Mouse (Mus musculus) MEL (cell line): ENCODE data around the gene Fgfr2. TPM values are rescaled to one million over a fixed set of nuclear protein-coding genes. Genes with fewer than 3 reads are reported as not detected.

Source experiments
- DNase-seq: peaks from one replicate; pipeline ENCODE4 v3.0.0; 2011; ENCODE audit warnings: low read depth, low spot score
- H3K27ac ChIP-seq: 2 replicates; pipeline ENCODE4 v1.5.1; 2012; ENCODE audit warnings: low read depth, mild to moderate bottlenecking, control low read depth, low read length, moderate library complexity; ENCODE audit not compliant: control insufficient read depth
- H3K27me3 ChIP-seq, 2 experiments: fragments of 150-350 bp in 1 of 2; sonication (generic) in 1 of 2; 2 replicates each; pipeline ENCODE4 v1.6.1; 2012; ENCODE audit warnings: low read length in 2 of 2, mild to moderate bottlenecking in 2 of 2, improper control_type of control experiment in 1 of 2, moderate library complexity in 1 of 2; ENCODE audit not compliant: insufficient read depth in 2 of 2, control insufficient read depth in 1 of 2
- H3K36me3 ChIP-seq, 2 experiments: 2 replicates each; pipeline ENCODE4 v1.6.1; 2012 to 2014; ENCODE audit warnings: low read length in 2 of 2, improper control_type of control experiment in 1 of 2, inconsistent platforms in 1 of 2, mild to moderate bottlenecking in 1 of 2; ENCODE audit not compliant: insufficient read depth in 2 of 2, control insufficient read depth in 1 of 2
- H3K4me1 ChIP-seq, 2 experiments: fragments of 150-350 bp in 1 of 2; sonication (generic) in 1 of 2; 2 replicates each; pipeline ENCODE4 v1.6.1; 2012; ENCODE audit warnings: low read length in 2 of 2, improper control_type of control experiment in 1 of 2, mild to moderate bottlenecking in 1 of 2; ENCODE audit not compliant: insufficient read depth in 2 of 2, control insufficient read depth in 1 of 2
- H3K4me3 ChIP-seq, 2 experiments: fragments of 150-350 bp in 1 of 2; sonication (generic) in 1 of 2; 2 replicates each; pipeline ENCODE4 v1.5.1; 2012; ENCODE audit warnings: low read depth in 2 of 2, low read length in 2 of 2, mild to moderate bottlenecking in 2 of 2, moderate library complexity in 2 of 2, control low read depth in 1 of 2, improper control_type of control experiment in 1 of 2; ENCODE audit not compliant: control insufficient read depth in 1 of 2, insufficient read depth in 1 of 2
- H3K79me2 ChIP-seq: 2 replicates; pipeline ENCODE4 v1.6.1; 2012; ENCODE audit warnings: mild to moderate bottlenecking, low read length, moderate library complexity; ENCODE audit not compliant: control insufficient read depth, poor library complexity, insufficient read depth
- H3K9ac ChIP-seq: 2 replicates; pipeline ENCODE4 v1.6.1; 2012; ENCODE audit warnings: low read depth, mild to moderate bottlenecking, control low read depth, low read length, moderate library complexity; ENCODE audit not compliant: control insufficient read depth, poor library complexity, severe bottlenecking
- H3K9me3 ChIP-seq: fragments of 150-350 bp; sonication (generic); replicated peaks from 2 replicates; pipeline ENCODE4 v1.6.1; 2012; ENCODE audit warnings: mild to moderate bottlenecking, low read length, improper control_type of control experiment, moderate library complexity; ENCODE audit not compliant: insufficient read depth
- BHLHE40 ChIP-seq: IDR thresholded peaks from 2 replicates; pipeline ENCODE4 v1.6.1; 2012; ENCODE audit warnings: low read depth, mild to moderate bottlenecking, inconsistent platforms, low read length, improper control_type of control experiment, borderline replicate concordance
- CHD1 ChIP-seq: IDR thresholded peaks from 2 replicates; pipeline ENCODE4 v1.6.1; 2012; ENCODE audit warnings: low read depth, mild to moderate bottlenecking, inconsistent platforms, low read length, improper control_type of control experiment
- CHD2 ChIP-seq: IDR thresholded peaks from 2 replicates; pipeline ENCODE4 v1.6.1; 2011; ENCODE audit warnings: low read length, improper control_type of control experiment
- CTCF ChIP-seq, 3 experiments: IDR thresholded peaks in 2 of 3; conservative IDR thresholded peaks in 1 of 3; 2 replicates each; pipeline ENCODE4 v1.5.1; 2011 to 2012; ENCODE audit warnings: low read length in 3 of 3, low read depth in 2 of 3, mild to moderate bottlenecking in 2 of 3, improper control_type of control experiment in 1 of 3, inconsistent platforms in 1 of 3, mixed read lengths in 1 of 3, moderate library complexity in 1 of 3; ENCODE audit not compliant: control insufficient read depth in 1 of 3, insufficient read depth in 1 of 3, poor library complexity in 1 of 3, severe bottlenecking in 1 of 3
- ELF1 ChIP-seq: IDR thresholded peaks from 2 replicates; pipeline ENCODE4 v1.6.1; 2014; ENCODE audit warnings: low read depth, mild to moderate bottlenecking, inconsistent platforms, low read length, improper control_type of control experiment, moderate library complexity
- EP300 ChIP-seq, 2 experiments: IDR thresholded peaks; 2 replicates each; pipeline ENCODE4 v1.6.1; 2011; ENCODE audit warnings: improper control_type of control experiment in 2 of 2, low read length in 2 of 2, low read depth in 1 of 2, mild to moderate bottlenecking in 1 of 2
- ETS1 ChIP-seq: IDR thresholded peaks from 2 replicates; pipeline ENCODE4 v1.6.1; 2012; ENCODE audit warnings: low read depth, mild to moderate bottlenecking, inconsistent platforms, low read length, improper control_type of control experiment, moderate library complexity
- GABPA ChIP-seq: IDR thresholded peaks from 2 replicates; pipeline ENCODE4 v1.6.1; 2012; ENCODE audit warnings: low read depth, mild to moderate bottlenecking, inconsistent platforms, low read length, improper control_type of control experiment, moderate library complexity
- GATA1 ChIP-seq: IDR thresholded peaks from 2 replicates; pipeline ENCODE4 v1.6.1; 2011; ENCODE audit warnings: low read depth, low read length, improper control_type of control experiment
- JUND ChIP-seq: IDR thresholded peaks from 2 replicates; pipeline ENCODE4 v1.6.1; 2011; ENCODE audit warnings: low read depth, mild to moderate bottlenecking, improper control_type of control experiment, low read length
- MAFK ChIP-seq: IDR thresholded peaks from 2 replicates; pipeline ENCODE4 v1.6.1; 2011; ENCODE audit warnings: low read depth, mild to moderate bottlenecking, low read length, improper control_type of control experiment, borderline replicate concordance
- MYC ChIP-seq: IDR thresholded peaks from 2 replicates; pipeline ENCODE4 v1.6.1; 2011; ENCODE audit warnings: low read depth, mild to moderate bottlenecking, low read length, improper control_type of control experiment, moderate library complexity
- NELFE ChIP-seq: IDR thresholded peaks from 2 replicates; pipeline ENCODE4 v1.6.1; 2011; ENCODE audit warnings: low read depth, low read length, improper control_type of control experiment
- POLR2A ChIP-seq, 2 experiments: IDR thresholded peaks; 2 replicates each; pipeline ENCODE4 v1.6.1; 2011 to 2012; ENCODE audit warnings: low read length in 2 of 2, mild to moderate bottlenecking in 2 of 2, control low read depth in 1 of 2, improper control_type of control experiment in 1 of 2, low read depth in 1 of 2, moderate library complexity in 1 of 2; ENCODE audit not compliant: control insufficient read depth in 1 of 2, insufficient read depth in 1 of 2, poor library complexity in 1 of 2
- POLR2AphosphoS2 ChIP-seq: IDR thresholded peaks from 2 replicates; pipeline ENCODE4 v1.6.1; 2011; ENCODE audit warnings: low read length, improper control_type of control experiment
- POLR2AphosphoS5 ChIP-seq: IDR thresholded peaks from 2 replicates; pipeline ENCODE4 v1.6.1; 2012; ENCODE audit warnings: low read depth, borderline replicate concordance, mild to moderate bottlenecking, inconsistent platforms, low read length, moderate library complexity, mixed read lengths
- RAD21 ChIP-seq: IDR thresholded peaks from 2 replicates; pipeline ENCODE4 v1.6.1; 2011; ENCODE audit warnings: mild to moderate bottlenecking, low read depth, low read length, improper control_type of control experiment
- SMC3 ChIP-seq: IDR thresholded peaks from 2 replicates; pipeline ENCODE4 v1.6.1; 2011; ENCODE audit warnings: low read depth, low read length, improper control_type of control experiment
- TBP ChIP-seq: IDR thresholded peaks from 2 replicates; pipeline ENCODE4 v1.8.0; 2011; ENCODE audit warnings: low read depth, low read length, improper control_type of control experiment
- TCF12 ChIP-seq: IDR thresholded peaks from 2 replicates; pipeline ENCODE4 v1.6.1; 2014; ENCODE audit warnings: low read depth, mild to moderate bottlenecking, inconsistent platforms, low read length, improper control_type of control experiment, moderate library complexity
- USF2 ChIP-seq, 2 experiments: IDR thresholded peaks; 2 replicates each; pipeline ENCODE4 v1.6.1; 2011 to 2012; ENCODE audit warnings: improper control_type of control experiment in 2 of 2, low read length in 2 of 2, borderline replicate concordance in 1 of 2, inconsistent platforms in 1 of 2, low read depth in 1 of 2, mild to moderate bottlenecking in 1 of 2; ENCODE audit not compliant: insufficient read depth in 1 of 2
- ZKSCAN1 ChIP-seq: IDR thresholded peaks from 2 replicates; pipeline ENCODE4 v1.6.1; 2012; ENCODE audit warnings: low read depth, mild to moderate bottlenecking, inconsistent platforms, low read length, improper control_type of control experiment, moderate library complexity
- ZNF384 ChIP-seq: IDR thresholded peaks from 2 replicates; pipeline ENCODE4 v1.6.1; 2012; ENCODE audit warnings: low read depth, mild to moderate bottlenecking, inconsistent platforms, low read length, improper control_type of control experiment
- polyA plus RNA-seq, 2 experiments: library from polyadenylated mRNA; stranded (reverse) in 1 of 2; unstranded in 1 of 2; fragments of >175 nt in 1 of 2; fragments of >200 nt in 1 of 2; gene quantifications; 2 replicates each; pipeline versions ENCODE4 v1.2.1 to v1.2.4; 2012; ENCODE audit warnings: low replicate concordance in 2 of 2, low read depth in 1 of 2; ENCODE audit not compliant: insufficient read length in 2 of 2, insufficient read depth in 1 of 2, missing spikeins in 1 of 2
- total RNA-seq: library from RNA; depleted of rRNA; stranded (reverse); fragments of 300-350 nt; gene quantifications from 2 replicates; pipeline ENCODE4 v1.2.3, GENCODE M21; 2012

The Fgfr2 gene
- total and polyA plus RNA-seq, 3 experiments: not detected

- H3K9ac ChIP-seq: no peak overlapping the region
- no peaks in the 10 kb centered on the region for H3K36me3 ChIP-seq
- TF ChIP-seq MAFK: no peak
- TF ChIP-seq NELFE: no peak
- no peak for TF ChIP-seq TCF12
- no peak for TF ChIP-seq POLR2A (IDR thresholded peaks at IDR 0.05; ENCODE audit: control insufficient read depth in 1 of 2, insufficient read depth in 1 of 2, low read depth in 1 of 2, low read length in 2 of 2, poor library complexity in 1 of 2)
- no peak for TF ChIP-seq JUND
- no peak for TF ChIP-seq BHLHE40
- no peak for TF ChIP-seq ELF1
- TF ChIP-seq CHD1: no peak
- TF ChIP-seq POLR2AphosphoS5: no peak
- TF ChIP-seq EP300 (IDR thresholded peaks at IDR 0.05; ENCODE audit: low read depth in 1 of 2, low read length in 2 of 2): no peak
- H3K79me2 ChIP-seq: no peaks in the 10 kb centered on the region
- no peaks in the 10 kb centered on the region for H3K27me3 ChIP-seq
- DNase-seq: no peak
- H3K4me3 ChIP-seq: no peak overlapping the region
- no peak overlapping the region for H3K27ac ChIP-seq
- no peaks in the 10 kb centered on the region for H3K9me3 ChIP-seq
- 0 out of 4 replicates have a peak, but pooled peaks cover 0 to 2% of the 10 kb centered on the region in 2 experiments for H3K4me1 ChIP-seq
Measured at GRCm38 (mm10) chr7:131456714-131457113, 1666.4 kb downstream of the Fgfr2 start.

GRCm38 (mm10) chr7:131437051-131437450 is 1686.1 kb downstream of the Fgfr2 start:
- Histone ChIP-seq H3K27ac (no peak overlapping the region), H3K79me2 (no peaks in the 10 kb centered on the region), H3K4me3 (no peak overlapping the region), H3K4me1 (no peaks in the 10 kb centered on the region), H3K36me3 (no peaks in the 10 kb centered on the region), H3K27me3 (no peaks in the 10 kb centered on the region), H3K9ac (no peak overlapping the region), H3K9me3 (no peaks in the 10 kb centered on the region)
- no peak for DNase-seq
- TF ChIP-seq ETS1 (no peak), TCF12 (no peak), TBP (no peak), GATA1 (no peak), SMC3 (no peak), GABPA (no peak), POLR2AphosphoS2 (no peak), EP300 (IDR thresholded peaks at IDR 0.05; ENCODE audit: low read depth in 1 of 2, low read length in 2 of 2) (no peak)

DNA sequence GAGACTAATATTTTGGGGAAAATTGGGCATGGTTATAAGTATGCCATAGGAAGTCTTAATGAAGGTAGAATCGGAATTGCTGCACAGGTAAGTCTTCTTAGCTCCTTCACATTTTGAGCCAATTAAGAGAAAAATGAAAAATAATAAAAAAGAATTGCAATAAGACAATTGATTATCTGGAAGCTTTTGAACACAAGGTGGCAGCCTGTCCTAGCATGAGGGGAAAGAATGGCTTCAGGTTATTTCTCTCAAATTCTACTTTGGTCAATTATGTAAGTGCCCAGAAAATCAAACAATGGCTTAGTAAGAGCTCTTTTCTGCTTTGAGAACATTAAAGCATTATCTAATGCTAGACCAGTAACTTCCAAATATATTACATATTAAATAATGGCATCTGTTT is 1688.9 kb downstream of the Fgfr2 start:
- H3K4me1 ChIP-seq: no peaks in the 10 kb centered on the region
- H3K27me3 ChIP-seq: no peaks in the 10 kb centered on the region
- DNase-seq: no peak
- H3K9ac ChIP-seq: no peak overlapping the region
- no peak overlapping the region for H3K4me3 ChIP-seq
- H3K27ac ChIP-seq: no peak overlapping the region
- H3K79me2 ChIP-seq: no peaks in the 10 kb centered on the region
- H3K36me3 ChIP-seq: no peaks in the 10 kb centered on the region
- H3K9me3 ChIP-seq: no peaks in the 10 kb centered on the region
- TF ChIP-seq ZKSCAN1: no peak
- no peak for TF ChIP-seq ZNF384
- TF ChIP-seq RAD21: peak; percentile 42
- TF ChIP-seq NELFE: no peak
- TF ChIP-seq SMC3: peak; percentile 48
- TF ChIP-seq EP300 (IDR thresholded peaks at IDR 0.05; ENCODE audit: low read depth in 1 of 2, low read length in 2 of 2): no peak
- TF ChIP-seq USF2 (IDR thresholded peaks at IDR 0.05; ENCODE audit: borderline replicate concordance in 1 of 2, insufficient read depth in 1 of 2, low read depth in 1 of 2, low read length in 2 of 2): no peak
- no peak for TF ChIP-seq GABPA
- TF ChIP-seq MYC: no peak
- TF ChIP-seq CTCF (IDR thresholded peaks at IDR 0.05 in 2 of 3, conservative IDR thresholded peaks at IDR 0.05 in 1 of 3; ENCODE audit: control insufficient read depth in 1 of 3, insufficient read depth in 1 of 3, low read depth in 2 of 3, low read length in 3 of 3, poor library complexity in 1 of 3, severe bottlenecking in 1 of 3): peak in 1 of 3 experiments; percentile 39; a peak in 2 of 6 replicates
- TF ChIP-seq CHD2: no peak
- TF ChIP-seq, all 39 proteins: peak for 3
